Mouse (Mus musculus) liver, postnatal 0 days (tissue): ENCODE measurements around the gene Klhl10. TPM values are rescaled to one million over a fixed set of nuclear protein-coding genes. Genes with fewer than 3 reads are reported as not detected.

Experiments used
- ATAC-seq: fragments of 200-750 bp; cut with Nextera tagmentation; 2 replicates; pipeline ENCODE4 v1.8.0; 2017; ENCODE audit warnings: mild to moderate bottlenecking, moderate library complexity
- DNase-seq: peaks from one replicate; pipeline ENCODE4 v3.0.0-alpha.2; 2016
- H3K27ac ChIP-seq: fragments of 300-500 bp; sonication (generic); 2 replicates; pipeline ENCODE4 v1.5.1; 2014; ENCODE audit warnings: antibody characterized with exemption, moderate library complexity, mild to moderate bottlenecking, low read depth
- H3K27me3 ChIP-seq: fragments of 300-500 bp; sonication (generic); 2 replicates; pipeline ENCODE4 v1.6.1; 2014; ENCODE audit warnings: low read length, control low read depth, mixed read lengths; ENCODE audit not compliant: insufficient read depth
- H3K36me3 ChIP-seq: fragments of 300-500 bp; sonication (generic); replicated peaks from 2 replicates; pipeline ENCODE4 v1.6.1; 2014; ENCODE audit warnings: mild to moderate bottlenecking, control low read depth, low read length, moderate library complexity, mixed read lengths; ENCODE audit not compliant: insufficient read depth
- H3K4me1 ChIP-seq: fragments of 300-500 bp; sonication (generic); 2 replicates; pipeline ENCODE4 v1.6.1; 2014; ENCODE audit warnings: antibody characterized with exemption, mild to moderate bottlenecking, control low read depth; ENCODE audit not compliant: insufficient read depth
- H3K4me2 ChIP-seq: fragments of 300-500 bp; sonication (generic); 2 replicates; pipeline ENCODE4 v1.6.1; 2014; ENCODE audit warnings: low read depth, mild to moderate bottlenecking, low read length, moderate library complexity, mixed read lengths
- H3K4me3 ChIP-seq: fragments of 300-500 bp; sonication (generic); 2 replicates; pipeline ENCODE4 v1.5.1; 2014; ENCODE audit warnings: low read depth, low read length
- H3K9ac ChIP-seq: fragments of 300-500 bp; sonication (generic); replicated peaks from 2 replicates; pipeline ENCODE4 v1.6.1; 2014; ENCODE audit warnings: mild to moderate bottlenecking, moderate library complexity
- H3K9me3 ChIP-seq: fragments of 300-500 bp; sonication (generic); 2 replicates; pipeline ENCODE4 v1.6.1; 2016; ENCODE audit warnings: mild to moderate bottlenecking, control low read depth, low read length, mixed read lengths
- CTCF ChIP-seq: sonication (generic); IDR thresholded peaks from 2 replicates; pipeline ENCODE4 v1.5.1; 2016; ENCODE audit warnings: antibody characterized with exemption, low read depth
- EP300 ChIP-seq: IDR thresholded peaks from 2 replicates; pipeline ENCODE4 v1.6.1; 2016; ENCODE audit warnings: antibody characterized with exemption, low read depth, mild to moderate bottlenecking
- WGBS: fragments of 180-500 bp; shearing (Covaris S2); extraction: QIAGEN DNeasy Blood & Tissue Kit; methylation state at CpG from one replicate; pipeline ENCODE4 v1.1.7; 2014; ENCODE audit not compliant: insufficient replicate concordance; 5-methylcytosine and 5-hydroxymethylcytosine counted together
- polyA plus RNA-seq: library from polyadenylated mRNA; unstranded; fragments of >200 nt; fragmentation: Nextera tagmentation; extraction: Ambion mirVana; gene quantifications from 2 replicates; pipeline ENCODE4 v1.2.1, GENCODE M21; 2015

Klhl10 gene
- polyA plus RNA-seq, 1 experiment from 2014 or later = 0.07 TPM

GRCm38 (mm10) chr11:100471352-100472196 lies 29.9 kb downstream of the Klhl10 start:
- no peaks in the 10 kb centered on the region for H3K27me3 ChIP-seq
- H3K9ac ChIP-seq = peak overlapping the region; percentile 94
- H3K27ac ChIP-seq = peak overlapping the region; percentile 79; the same call in 1 of the 2 replicates
- peaks cover 7% of the 10 kb centered on the region; the same call in 1 of the 2 replicates for H3K36me3 ChIP-seq
- peaks cover 19% of the 10 kb centered on the region for H3K4me1 ChIP-seq
- H3K9me3 ChIP-seq = no peaks in the 10 kb centered on the region
- DNase-seq (no peak), ATAC-seq (no peak)
- peak overlapping the region; percentile 91 for H3K4me3 ChIP-seq
- H3K4me2 ChIP-seq = peak overlapping the region; percentile 87
- 8% methylated on average over 30 of the region's 30 CpGs for WGBS
- no peak for TF ChIP-seq EP300
- TF ChIP-seq CTCF = no peak

GRCm38 (mm10) chr11:100472197-100472934 lies 30.6 kb downstream of the Klhl10 start, which contains the start of gene Klhl11:
Klhl11 (minus strand) TSS chr11:100472741.
- peak within 1 kb of the TSS; percentile 91 for H3K4me3 ChIP-seq
- DNase-seq (peak; percentile 93), ATAC-seq (peak; percentile 96)
- H3K27ac ChIP-seq = peak within 1 kb of the TSS; percentile 79
- peak within 1 kb of the TSS; percentile 87 for H3K4me2 ChIP-seq
- peak within 1 kb of the TSS; percentile 94 for H3K9ac ChIP-seq
- no peak for TF ChIP-seq EP300
- peak; percentile 92 for TF ChIP-seq CTCF
- under 1% methylated on average over 80 of the region's 83 CpGs for WGBS
- H3K36me3 ChIP-seq = peaks cover 13% of the 10 kb centered on the region
- no peaks in the 10 kb centered on the region for H3K27me3 ChIP-seq
- H3K4me1 ChIP-seq = peaks cover 19% of the 10 kb centered on the region
- no peaks in the 10 kb centered on the region for H3K9me3 ChIP-seq

GRCm38 (mm10) chr11:100472935-100473295 lies 31.2 kb downstream of the Klhl10 start:
- Histone ChIP-seq H3K4me3 (peak overlapping the region; percentile 91; the same call in 1 of the 2 replicates), H3K27me3 (no peaks in the 10 kb centered on the region), H3K9me3 (no peaks in the 10 kb centered on the region), H3K4me2 (0 out of 2 replicates have a peak overlapping the region, but pooled peaks have one; percentile 5), H3K4me1 (peaks cover 19% of the 10 kb centered on the region), H3K9ac (no peak overlapping the region), H3K27ac (no peak overlapping the region), H3K36me3 (peaks cover 16% of the 10 kb centered on the region)
- ATAC-seq (peak; percentile 38), DNase-seq (no peak)
- TF ChIP-seq CTCF (no peak), EP300 (no peak)
- 28% methylated on average over 5 of the region's 5 CpGs for WGBS

GRCm38 (mm10) chr11:100476281-100476680 lies 34.6 kb downstream of the Klhl10 start:
- Histone ChIP-seq H3K36me3 (peaks cover 45% of the 10 kb centered on the region), H3K4me3 (no peak overlapping the region)

GRCm38 (mm10) chr11:100479152-100479551 lies 37.4 kb downstream of the Klhl10 start:
- DNase-seq (no peak), ATAC-seq (no peak)
- H3K4me2 ChIP-seq = no peak overlapping the region
- peaks cover 73% of the 10 kb centered on the region for H3K36me3 ChIP-seq
- H3K9ac ChIP-seq = no peak overlapping the region
- no peak overlapping the region for H3K4me3 ChIP-seq
- 76% methylated on average over 7 of the region's 7 CpGs for WGBS
- no peak overlapping the region for H3K27ac ChIP-seq
- no peaks in the 10 kb centered on the region for H3K4me1 ChIP-seq
- no peak for TF ChIP-seq CTCF
- TF ChIP-seq EP300 = no peak
- H3K9me3 ChIP-seq = no peaks in the 10 kb centered on the region
- no peaks in the 10 kb centered on the region for H3K27me3 ChIP-seq

More at GRCm38 (mm10) chr11:100476281-100476680, 34.6 kb downstream of the Klhl10 start:
- H3K27me3 ChIP-seq = no peaks in the 10 kb centered on the region
- no peak for ATAC-seq
- H3K27ac ChIP-seq = no peak overlapping the region
- peaks cover 9% of the 10 kb centered on the region for H3K4me1 ChIP-seq
- DNase-seq = no peak
- WGBS = 83% methylated on average over 5 of the region's 5 CpGs
- TF ChIP-seq EP300 (no peak), CTCF (no peak)
- H3K4me2 ChIP-seq = no peak overlapping the region
- no peaks in the 10 kb centered on the region for H3K9me3 ChIP-seq
- no peak overlapping the region for H3K9ac ChIP-seq

GRCm38 (mm10) chr11:100484461-100484860 lies 42.7 kb downstream of the Klhl10 start:
- Histone ChIP-seq H3K27me3 (no peaks in the 10 kb centered on the region), H3K9me3 (no peaks in the 10 kb centered on the region), H3K4me1 (no peaks in the 10 kb centered on the region), H3K4me3 (no peak overlapping the region), H3K27ac (no peak overlapping the region), H3K4me2 (no peak overlapping the region), H3K36me3 (peaks cover 69% of the 10 kb centered on the region), H3K9ac (no peak overlapping the region)
- DNase-seq (no peak), ATAC-seq (no peak)
- no peak for TF ChIP-seq CTCF
- no peak for TF ChIP-seq EP300
- WGBS = 91% methylated on average over 3 of the region's 3 CpGs
